Mouse (Mus musculus) myocyte (in vitro differentiated cells): ENCODE measurements at regions not wholly inside any gene's neighbourhood (a gene's known extent, or its start where the extent isn't known, plus 50 kb on each side); places are given as distances from the start of the nearest gene placed in this dataset.

Source experiments
- MAX ChIP-seq: IDR thresholded peaks from one replicate; pipeline ENCODE4 v1.6.1; 2011; ENCODE audit warnings: low read depth, mild to moderate bottlenecking, control low read depth
- POLR2A ChIP-seq: IDR thresholded peaks from one replicate; pipeline ENCODE4 v1.6.1; 2011; ENCODE audit warnings: low read depth, mild to moderate bottlenecking, control low read depth, moderate library complexity; ENCODE audit not compliant: insufficient read length

DNA sequence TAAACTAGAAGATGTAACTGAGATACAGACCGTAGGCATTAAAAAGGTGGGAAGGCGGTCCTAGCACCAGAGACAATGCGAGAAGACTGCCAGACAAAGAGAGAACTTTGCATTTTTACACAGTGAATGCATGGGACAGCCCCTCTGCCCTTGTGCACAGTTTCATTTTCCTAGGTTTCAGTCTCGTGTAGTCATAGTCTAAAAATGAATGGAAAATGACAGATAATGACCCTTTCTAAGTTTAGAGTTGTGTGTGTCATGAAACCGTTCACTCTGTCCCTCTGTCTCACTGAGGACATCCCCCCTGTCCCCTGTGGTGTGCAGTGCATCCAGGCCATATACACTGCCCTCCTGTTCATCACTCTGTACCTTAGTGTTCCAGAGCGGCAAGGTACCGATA is 64.6 kb upstream of the Rap1b start:
- TF ChIP-seq MAX (no peak), POLR2A (no peak)
